Mouse (Mus musculus): ENCODE results near the gene Larp6. TPM values are rescaled to one million over a fixed set of nuclear protein-coding genes. Genes with fewer than 3 reads are reported as not detected.

Larp6 gene
- polyA plus RNA-seq (2014; fragmentation: Nextera tagmentation; extraction: Ambion mirVana): 5.9 and 7.8 TPM in 2 replicates

DNA sequence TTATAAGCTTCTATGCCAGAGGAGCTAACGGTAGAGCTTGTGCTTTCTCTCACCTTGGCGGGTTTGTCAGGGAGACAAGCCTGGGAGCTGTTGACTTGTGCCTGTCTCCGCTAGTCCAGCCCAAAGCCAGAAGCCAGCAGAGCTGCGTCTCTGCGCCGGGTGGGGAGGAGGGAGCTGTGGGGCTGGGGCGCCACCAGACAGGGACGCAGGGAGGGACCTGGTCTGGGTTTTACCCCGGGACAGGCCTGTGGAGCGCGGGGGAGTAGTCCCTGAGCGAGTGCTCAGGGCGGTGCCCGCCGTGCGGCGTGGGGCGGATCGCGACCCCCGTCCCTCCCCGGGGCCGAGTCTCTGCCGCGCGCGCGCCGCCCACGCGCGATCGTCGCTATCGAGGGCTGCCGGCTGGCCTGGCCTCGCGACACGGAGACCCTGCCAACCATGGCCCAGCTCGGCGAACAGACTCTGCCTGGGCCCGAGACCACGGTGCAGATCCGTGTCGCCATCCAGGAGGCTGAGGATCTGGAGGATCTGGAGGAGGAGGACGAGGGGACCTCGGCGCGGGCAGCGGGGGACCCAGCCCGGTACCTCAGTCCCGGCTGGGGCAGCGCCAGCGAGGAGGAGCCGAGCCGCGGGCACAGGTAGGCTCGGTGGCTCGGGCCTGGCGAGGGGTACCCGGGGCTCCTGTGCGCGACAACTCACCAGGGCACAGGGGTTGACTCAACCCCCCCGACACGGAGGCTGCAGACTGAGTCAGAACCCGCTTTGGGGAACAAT, at the start of gene Larp6:
Larp6 (plus strand) TSS at position 219 of the 771 bp plus-strand sequence.
- peak; percentile 72 for ATAC-seq
- under 1% methylated on average over 58 of the region's 66 CpGs for WGBS
- no peak within 1 kb of the TSS for H3K27ac ChIP-seq (ENCODE audit: low read depth, low read length)
- H3K36me3 ChIP-seq (ENCODE audit: control insufficient read depth, insufficient read depth, low read length): no peaks in the 10 kb centered on the region
- H3K9ac ChIP-seq (ENCODE audit: low read length): peak within 1 kb of the TSS; percentile 85
- H3K27me3 ChIP-seq (replicated peaks; ENCODE audit: control insufficient read depth, insufficient read depth, low read length): no peaks in the 10 kb centered on the region
- 0 out of 2 replicates have a peak, but pooled peaks cover 2% of the 10 kb centered on the region for H3K4me1 ChIP-seq (ENCODE audit: control insufficient read depth, insufficient read depth, low read length)
- DNase-seq (ENCODE audit: low spot score): peak; percentile 45
- peak within 1 kb of the TSS; percentile 59 for H3K4me3 ChIP-seq (ENCODE audit: low read depth, low read length)
- H3K4me2 ChIP-seq (ENCODE audit: low read length): peak within 1 kb of the TSS; percentile 96
- no peaks in the 10 kb centered on the region; the same call in 1 of the 2 replicates for H3K9me3 ChIP-seq (replicated peaks; ENCODE audit: control insufficient read depth, low read length)

DNA sequence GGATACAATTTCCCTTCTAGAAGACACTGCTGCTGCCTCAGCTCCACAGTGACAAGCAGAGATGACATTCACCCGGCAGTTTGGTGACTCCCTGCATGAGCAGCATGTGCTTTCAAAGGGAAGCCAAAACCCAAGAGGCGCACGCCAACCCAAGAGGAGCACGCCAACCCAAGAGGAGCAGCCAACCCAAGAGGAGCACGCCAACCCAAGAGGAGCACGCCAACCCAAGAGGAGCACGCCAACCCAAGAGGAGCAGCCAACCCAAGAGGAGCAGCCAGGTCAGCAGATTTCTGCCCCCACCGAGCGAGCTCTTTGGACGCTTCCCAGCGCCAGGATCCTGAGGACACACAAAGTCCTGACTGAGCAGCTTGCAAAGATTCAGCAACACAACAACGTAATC, 48.4 kb upstream of the Larp6 start:
- Histone ChIP-seq H3K4me1 (ENCODE audit: control insufficient read depth, insufficient read depth, low read length) (no peaks in the 10 kb centered on the region), H3K9me3 (replicated peaks; ENCODE audit: control insufficient read depth, low read length) (no peaks in the 10 kb centered on the region), H3K27ac (ENCODE audit: low read depth, low read length) (no peak overlapping the region), H3K9ac (ENCODE audit: low read length) (no peak overlapping the region), H3K27me3 (replicated peaks; ENCODE audit: control insufficient read depth, insufficient read depth, low read length) (no peaks in the 10 kb centered on the region), H3K4me2 (ENCODE audit: low read length) (no peak overlapping the region), H3K36me3 (ENCODE audit: control insufficient read depth, insufficient read depth, low read length) (peaks cover 56% of the 10 kb centered on the region), H3K4me3 (ENCODE audit: low read depth, low read length) (no peak overlapping the region)
- DNase-seq (ENCODE audit: low spot score): peak; percentile 20
- no peak for ATAC-seq
- WGBS: 92% methylated on average over 12 of the region's 12 CpGs

DNA sequence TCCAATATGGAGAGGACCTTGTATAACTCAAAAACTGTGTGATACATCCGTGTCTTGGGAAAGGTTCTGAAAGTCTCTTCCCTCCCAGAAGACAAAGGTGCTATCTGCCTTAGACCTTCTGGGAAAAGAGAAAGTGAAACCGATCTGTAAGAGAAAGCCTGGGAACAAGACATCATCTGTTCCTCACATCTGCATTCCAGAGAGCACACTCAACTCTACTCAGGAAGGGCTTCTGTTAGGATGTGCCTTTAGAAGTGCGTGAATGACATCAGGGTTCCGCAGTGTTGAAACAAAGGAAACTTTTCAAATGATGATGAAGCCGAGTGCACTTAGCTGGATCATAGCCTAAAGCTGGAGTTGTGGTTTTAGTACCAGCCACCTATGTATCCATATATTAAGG, 47.9 kb upstream of the Larp6 start:
- no peaks in the 10 kb centered on the region for H3K27me3 ChIP-seq (replicated peaks; ENCODE audit: control insufficient read depth, insufficient read depth, low read length)
- no peak overlapping the region for H3K4me3 ChIP-seq (ENCODE audit: low read depth, low read length)
- no peak overlapping the region for H3K4me2 ChIP-seq (ENCODE audit: low read length)
- no peak for ATAC-seq
- H3K9ac ChIP-seq (ENCODE audit: low read length): no peak overlapping the region
- H3K4me1 ChIP-seq (ENCODE audit: control insufficient read depth, insufficient read depth, low read length): no peaks in the 10 kb centered on the region
- H3K36me3 ChIP-seq (ENCODE audit: control insufficient read depth, insufficient read depth, low read length): peaks cover 60% of the 10 kb centered on the region
- H3K9me3 ChIP-seq (replicated peaks; ENCODE audit: control insufficient read depth, low read length): no peaks in the 10 kb centered on the region
- DNase-seq (ENCODE audit: low spot score): no peak
- 87% methylated on average over 5 of the region's 5 CpGs for WGBS
- H3K27ac ChIP-seq (ENCODE audit: low read depth, low read length): no peak overlapping the region

DNA sequence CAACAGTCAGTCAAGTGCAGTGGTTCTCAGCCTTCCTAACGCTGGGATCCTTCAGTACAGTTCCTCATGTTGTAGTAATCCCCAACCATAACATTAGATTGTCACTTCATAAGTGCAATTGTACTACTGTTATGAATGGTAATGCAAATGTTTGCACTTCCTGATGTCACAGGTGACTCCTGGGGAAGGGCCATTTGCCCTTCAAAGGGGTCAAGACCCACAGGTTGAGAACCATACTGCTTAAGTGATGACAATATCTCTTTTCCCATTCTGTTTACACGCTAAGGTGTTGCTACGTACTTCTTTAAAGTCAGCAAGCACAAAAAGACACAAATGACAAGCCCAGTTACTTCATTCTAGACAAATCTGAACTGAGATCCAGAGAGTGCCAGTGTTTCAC, 47.3 kb upstream of the Larp6 start:
- no peak for ATAC-seq
- no peaks in the 10 kb centered on the region for H3K4me1 ChIP-seq (ENCODE audit: control insufficient read depth, insufficient read depth, low read length)

DNA sequence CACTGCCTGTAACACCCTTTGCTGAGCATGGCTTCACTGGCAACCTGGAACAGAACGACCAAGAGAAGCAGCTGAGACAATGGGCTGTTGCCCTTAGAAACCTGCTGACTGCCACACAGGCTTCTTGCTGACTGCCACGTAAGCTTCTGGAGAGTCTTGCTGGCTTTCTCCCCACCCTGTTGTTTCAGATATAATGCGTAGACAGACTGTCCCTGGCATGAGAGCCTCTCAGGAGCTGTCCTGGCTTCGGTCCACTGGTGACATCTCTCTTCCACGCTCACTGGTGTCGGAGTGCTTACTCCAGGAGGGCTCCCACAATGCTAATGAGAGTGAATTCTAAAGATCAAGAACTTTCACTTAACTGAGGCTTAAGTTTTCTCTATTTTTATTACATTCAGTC, 43.9 kb upstream of the Larp6 start:
- ATAC-seq (no peak), DNase-seq (ENCODE audit: low spot score) (no peak)
- Histone ChIP-seq H3K9ac (ENCODE audit: low read length) (no peak overlapping the region), H3K4me1 (ENCODE audit: control insufficient read depth, insufficient read depth, low read length) (no peaks in the 10 kb centered on the region), H3K4me2 (ENCODE audit: low read length) (no peak overlapping the region), H3K36me3 (ENCODE audit: control insufficient read depth, insufficient read depth, low read length) (peaks cover 70% of the 10 kb centered on the region), H3K9me3 (replicated peaks; ENCODE audit: control insufficient read depth, low read length) (no peaks in the 10 kb centered on the region), H3K27ac (ENCODE audit: low read depth, low read length) (no peak overlapping the region), H3K27me3 (replicated peaks; ENCODE audit: control insufficient read depth, insufficient read depth, low read length) (no peaks in the 10 kb centered on the region), H3K4me3 (ENCODE audit: low read depth, low read length) (no peak overlapping the region)
- 80% methylated on average over 6 of the region's 6 CpGs for WGBS

More for the DNA sequence above, 47.3 kb upstream of the Larp6 start:
- Histone ChIP-seq H3K27me3 (replicated peaks; ENCODE audit: control insufficient read depth, insufficient read depth, low read length) (no peaks in the 10 kb centered on the region), H3K27ac (ENCODE audit: low read depth, low read length) (no peak overlapping the region), H3K9me3 (replicated peaks; ENCODE audit: control insufficient read depth, low read length) (no peaks in the 10 kb centered on the region), H3K9ac (ENCODE audit: low read length) (no peak overlapping the region), H3K4me2 (ENCODE audit: low read length) (no peak overlapping the region), H3K36me3 (ENCODE audit: control insufficient read depth, insufficient read depth, low read length) (peaks cover 64% of the 10 kb centered on the region), H3K4me3 (ENCODE audit: low read depth, low read length) (no peak overlapping the region)
- no peak for DNase-seq (ENCODE audit: low spot score)
- 95% methylated on average over 3 of the region's 3 CpGs for WGBS

DNA sequence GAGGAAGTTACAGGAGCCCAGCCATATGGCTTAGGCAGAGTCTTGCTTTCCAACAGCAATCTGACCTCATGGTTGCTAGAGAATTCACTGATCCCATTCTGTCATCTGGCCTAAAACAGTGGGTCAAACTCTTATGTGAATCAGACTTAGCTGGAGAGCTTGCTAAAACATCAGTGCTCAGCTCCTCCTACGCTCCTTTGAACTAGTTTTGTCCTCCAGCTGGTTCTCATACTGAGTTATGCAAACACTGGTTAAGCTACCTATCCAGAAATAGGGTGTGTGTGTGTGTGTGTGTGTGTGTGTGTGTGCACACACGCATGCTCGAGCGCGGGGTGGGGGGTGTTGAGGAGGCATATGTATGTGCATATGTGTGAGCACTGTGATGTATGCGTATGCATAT, 40.2 kb upstream of the Larp6 start:
- peaks cover 71% of the 10 kb centered on the region for H3K36me3 ChIP-seq (ENCODE audit: control insufficient read depth, insufficient read depth, low read length)
- 96% methylated on average over 6 of the region's 6 CpGs for WGBS
- no peak overlapping the region for H3K9ac ChIP-seq (ENCODE audit: low read length)
- H3K9me3 ChIP-seq (replicated peaks; ENCODE audit: control insufficient read depth, low read length): no peaks in the 10 kb centered on the region
- H3K4me2 ChIP-seq (ENCODE audit: low read length): no peak overlapping the region
- no peak overlapping the region for H3K27ac ChIP-seq (ENCODE audit: low read depth, low read length)
- no peaks in the 10 kb centered on the region for H3K27me3 ChIP-seq (replicated peaks; ENCODE audit: control insufficient read depth, insufficient read depth, low read length)
- no peaks in the 10 kb centered on the region for H3K4me1 ChIP-seq (ENCODE audit: control insufficient read depth, insufficient read depth, low read length)
- H3K4me3 ChIP-seq (ENCODE audit: low read depth, low read length): no peak overlapping the region
- ATAC-seq (no peak), DNase-seq (ENCODE audit: low spot score) (no peak)

DNA sequence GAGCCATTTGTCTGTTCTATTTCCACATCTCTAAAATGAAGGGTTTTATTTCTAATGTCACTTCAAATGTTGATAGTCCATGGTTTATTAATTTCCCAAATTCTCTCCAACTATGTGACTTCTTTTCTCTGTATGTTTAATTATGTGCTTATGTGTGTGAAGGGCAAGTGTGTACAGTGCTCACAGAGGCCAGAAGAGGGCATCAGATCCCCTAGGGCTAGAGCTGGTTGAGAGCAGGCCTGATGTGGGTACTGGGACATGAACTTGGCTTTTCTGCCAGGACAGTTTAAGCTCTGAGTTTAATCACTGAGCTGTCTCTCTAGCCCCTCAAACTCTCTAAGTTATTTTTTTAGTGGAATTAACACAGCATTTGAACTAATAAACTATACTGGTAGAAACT, 38.0 kb upstream of the Larp6 start:
- ATAC-seq (no peak), DNase-seq (ENCODE audit: low spot score) (no peak)
- Histone ChIP-seq H3K27ac (ENCODE audit: low read depth, low read length) (no peak overlapping the region), H3K4me1 (ENCODE audit: control insufficient read depth, insufficient read depth, low read length) (no peaks in the 10 kb centered on the region), H3K9ac (ENCODE audit: low read length) (no peak overlapping the region), H3K4me3 (ENCODE audit: low read depth, low read length) (no peak overlapping the region), H3K36me3 (ENCODE audit: control insufficient read depth, insufficient read depth, low read length) (peaks cover 72% of the 10 kb centered on the region), H3K9me3 (replicated peaks; ENCODE audit: control insufficient read depth, low read length) (no peaks in the 10 kb centered on the region), H3K27me3 (replicated peaks; ENCODE audit: control insufficient read depth, insufficient read depth, low read length) (no peaks in the 10 kb centered on the region), H3K4me2 (ENCODE audit: low read length) (no peak overlapping the region)

DNA sequence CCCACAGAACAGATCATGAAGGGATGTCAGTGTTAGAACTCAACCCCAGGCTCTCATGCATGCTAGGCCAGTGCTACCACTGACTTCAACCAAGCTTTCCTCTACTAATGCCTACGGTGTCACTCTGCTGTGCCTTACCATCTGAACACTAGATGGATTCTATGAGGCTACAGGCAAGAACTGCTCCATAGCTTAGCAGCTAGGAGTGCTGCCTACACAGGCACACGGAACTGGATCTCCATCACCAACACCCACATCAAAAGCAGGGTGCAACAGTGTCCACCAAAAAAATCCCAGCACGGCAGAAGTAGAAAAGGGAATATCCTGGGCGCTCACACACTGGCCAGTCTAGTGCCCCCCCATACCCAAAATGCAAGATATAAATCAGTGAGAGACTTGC, 36.4 kb upstream of the Larp6 start:
- H3K9ac ChIP-seq (ENCODE audit: low read length): no peak overlapping the region
- no peaks in the 10 kb centered on the region for H3K27me3 ChIP-seq (replicated peaks; ENCODE audit: control insufficient read depth, insufficient read depth, low read length)
- H3K27ac ChIP-seq (ENCODE audit: low read depth, low read length): no peak overlapping the region
- DNase-seq (ENCODE audit: low spot score) (no peak), ATAC-seq (no peak)
- H3K9me3 ChIP-seq (replicated peaks; ENCODE audit: control insufficient read depth, low read length): no peaks in the 10 kb centered on the region
- H3K36me3 ChIP-seq (ENCODE audit: control insufficient read depth, insufficient read depth, low read length): peaks cover 71% of the 10 kb centered on the region
- no peaks in the 10 kb centered on the region for H3K4me1 ChIP-seq (ENCODE audit: control insufficient read depth, insufficient read depth, low read length)
- H3K4me2 ChIP-seq (ENCODE audit: low read length): no peak overlapping the region
- no peak overlapping the region for H3K4me3 ChIP-seq (ENCODE audit: low read depth, low read length)
- WGBS: 96% methylated on average over 4 of the region's 4 CpGs

DNA sequence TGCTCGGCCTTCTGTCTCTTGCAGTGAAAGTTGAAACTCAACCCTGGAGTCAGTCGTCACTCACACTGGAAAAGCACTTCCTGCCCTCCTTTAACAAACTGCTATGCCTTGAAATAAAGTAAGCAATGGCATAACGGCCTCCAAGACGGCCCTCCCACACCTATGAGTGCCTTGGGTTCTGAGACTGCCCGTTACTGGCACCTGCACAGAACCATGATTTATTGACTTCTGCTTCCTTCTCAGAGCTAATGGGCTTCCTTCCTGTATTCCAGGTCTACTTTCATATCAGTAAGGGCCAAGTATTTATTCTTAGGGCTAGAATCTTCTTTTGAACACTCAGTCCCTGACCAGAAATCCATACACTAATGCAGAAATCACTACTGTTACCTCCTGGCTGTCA, 33.9 kb upstream of the Larp6 start:
- no peaks in the 10 kb centered on the region for H3K4me1 ChIP-seq (ENCODE audit: control insufficient read depth, insufficient read depth, low read length)
- WGBS: 89% methylated on average over 5 of the region's 5 CpGs
- ATAC-seq (no peak), DNase-seq (ENCODE audit: low spot score) (no peak)
- H3K27ac ChIP-seq (ENCODE audit: low read depth, low read length): no peak overlapping the region
- H3K4me2 ChIP-seq (ENCODE audit: low read length): no peak overlapping the region
- H3K27me3 ChIP-seq (replicated peaks; ENCODE audit: control insufficient read depth, insufficient read depth, low read length): no peaks in the 10 kb centered on the region
- H3K4me3 ChIP-seq (ENCODE audit: low read depth, low read length): no peak overlapping the region
- no peak overlapping the region for H3K9ac ChIP-seq (ENCODE audit: low read length)
- H3K9me3 ChIP-seq (replicated peaks; ENCODE audit: control insufficient read depth, low read length): no peaks in the 10 kb centered on the region
- H3K36me3 ChIP-seq (ENCODE audit: control insufficient read depth, insufficient read depth, low read length): peaks cover 79% of the 10 kb centered on the region

Data from forebrain, embryonic 14.5 days (tissue).